Mouse (Mus musculus) fibroblast of lung, adult 2 months (primary cell): ENCODE results near the gene Nbeal1.
A peak's percentile ranks its signal among the peaks of the same experiment; 100 is the strongest.

Source experiments
- DNase-seq: peaks from one replicate; pipeline ENCODE4 v3.0.0-alpha.2; 2011; ENCODE audit warnings: low read depth

The Nbeal1 gene

GRCm38 (mm10) chr1:60343630-60344455 lies 163.4 kb downstream of the Nbeal1 start:
- peak; percentile 8 for DNase-seq

GRCm38 (mm10) chr1:60344670-60345069 lies 164.3 kb downstream of the Nbeal1 start:
- no peak for DNase-seq

GRCm38 (mm10) chr1:60345712-60346111 lies 165.3 kb downstream of the Nbeal1 start:
- no peak for DNase-seq

GRCm38 (mm10) chr1:60352786-60353185 lies 172.4 kb downstream of the Nbeal1 start:
- DNase-seq = peak; percentile 15

- DNase-seq = no peak
Observed at GRCm38 (mm10) chr1:60361626-60362025, 181.2 kb downstream of the Nbeal1 start.

GRCm38 (mm10) chr1:60376556-60376955 lies 196.2 kb downstream of the Nbeal1 start:
- DNase-seq = no peak

- no peak for DNase-seq
Observed at GRCm38 (mm10) chr1:60381910-60382309, 201.5 kb downstream of the Nbeal1 start.
